ENCODE assay signal across 8 mouse cellular contexts in genomic region chr1:37430297-37430840, GRCm38 (mm10). TPM values are rescaled to one million over a fixed set of nuclear protein-coding genes. Genes with fewer than 3 reads are reported as not detected.
DNase-seq lines count a peak whose midpoint lies in the region; ATAC-seq and TF ChIP-seq lines count a peak whose summit lies in the region.

No protein-coding gene starts in this region.

- in situ Hi-C loops in ES-E14 (cut with MboI; ENCODE audit: low sequenced_read_pairs in 2 of 2, unreplicated experiment in 2 of 2) = no loop called here

- peak overlapping the region; percentile 49; the same call in 1 of the 2 replicates for H3K27ac ChIP-seq in ES-E14 (ENCODE audit: insufficient read depth, low read depth, low read length, poor library complexity, severe bottlenecking)
- peak overlapping the region; percentile 81 for H3K27ac ChIP-seq in forebrain, embryonic 15.5 days (replicated peaks)
- 0 out of 2 replicates have a peak overlapping the region, but pooled peaks have one; percentile 48 for H3K27ac ChIP-seq in limb, embryonic 13.5 days
- no peak overlapping the region for H3K27ac ChIP-seq in neural tube, embryonic 12.5 days

- peak; percentile 12 for ATAC-seq in forebrain, embryonic 15.5 days (replicated peaks)
- peak; percentile 44; the same call in 1 of the 2 replicates for ATAC-seq in limb, embryonic 13.5 days (ENCODE audit: low FRiP score, low read depth)
- ATAC-seq in neural tube, embryonic 12.5 days (ENCODE audit: low FRiP score, low read depth) = peak; percentile 56

- peak; percentile 17 for DNase-seq in embryo, embryonic 10 days (ENCODE audit: low spot score)
- DNase-seq in embryo, embryonic 11 days = no peak
- DNase-seq in ES-E14 (ENCODE audit: low read depth, low spot score) = no peak
- no peak for DNase-seq in layer of hippocampus, postnatal 10 days (ENCODE audit: low spot score in 2 of 2)
- no peak for DNase-seq in thymus, postnatal 25 days

- peaks cover 19% of the 10 kb centered on the region for H3K36me3 ChIP-seq in ES-E14 (ENCODE audit: control insufficient read depth, insufficient read depth, low read length, poor library complexity, severe bottlenecking)
- peaks cover 36% of the 10 kb centered on the region for H3K36me3 ChIP-seq in forebrain, embryonic 15.5 days
- H3K36me3 ChIP-seq in limb, embryonic 13.5 days = peaks cover 53% of the 10 kb centered on the region
- H3K36me3 ChIP-seq in neural tube, embryonic 12.5 days = peaks cover 35% of the 10 kb centered on the region

- H3K9ac ChIP-seq in ES-E14 (ENCODE audit: insufficient read depth, low read depth, low read length, poor library complexity, severe bottlenecking) = peak overlapping the region; percentile 97
- peak overlapping the region; percentile 97 for H3K9ac ChIP-seq in forebrain, embryonic 15.5 days (replicated peaks)
- H3K9ac ChIP-seq in limb, embryonic 13.5 days = peak overlapping the region; percentile 90
- peak overlapping the region; percentile 91 for H3K9ac ChIP-seq in neural tube, embryonic 12.5 days

- H3K4me2 ChIP-seq in forebrain, embryonic 15.5 days (replicated peaks) = peak overlapping the region; percentile 95
- peak overlapping the region; percentile 85 for H3K4me2 ChIP-seq in limb, embryonic 13.5 days (replicated peaks)
- H3K4me2 ChIP-seq in neural tube, embryonic 12.5 days (replicated peaks) = peak overlapping the region; percentile 72

- peaks cover 2% of the 10 kb centered on the region in 2 experiments; a peak in 1 of 4 replicates for H3K4me1 ChIP-seq in ES-E14 (ENCODE audit: control insufficient read depth in 2 of 2, insufficient read depth in 2 of 2, low read length in 2 of 2, poor library complexity in 1 of 2)
- peaks cover 40% of the 10 kb centered on the region for H3K4me1 ChIP-seq in forebrain, embryonic 15.5 days
- peaks cover 23% of the 10 kb centered on the region for H3K4me1 ChIP-seq in limb, embryonic 13.5 days
- H3K4me1 ChIP-seq in neural tube, embryonic 12.5 days = peaks cover 23% of the 10 kb centered on the region

- no peaks in the 10 kb centered on the region for H3K9me3 ChIP-seq in ES-E14 (ENCODE audit: control insufficient read depth, insufficient read depth, low read depth, low read length)
- H3K9me3 ChIP-seq in forebrain, embryonic 15.5 days = no peaks in the 10 kb centered on the region
- H3K9me3 ChIP-seq in limb, embryonic 13.5 days = no peaks in the 10 kb centered on the region
- no peaks in the 10 kb centered on the region for H3K9me3 ChIP-seq in neural tube, embryonic 12.5 days

- peak overlapping the region; percentile 89 to 98 for H3K4me3 ChIP-seq in ES-E14 (ENCODE audit: insufficient read depth in 1 of 2, low read depth in 1 of 2, low read length in 2 of 2, poor library complexity in 1 of 2, severe bottlenecking in 1 of 2)
- peak overlapping the region; percentile 99 for H3K4me3 ChIP-seq in forebrain, embryonic 15.5 days
- peak overlapping the region; percentile 92 for H3K4me3 ChIP-seq in limb, embryonic 13.5 days
- H3K4me3 ChIP-seq in neural tube, embryonic 12.5 days = peak overlapping the region; percentile 87

- 2% methylated on average over 40 of the region's 40 CpGs for WGBS in forebrain, embryonic 15.5 days
- WGBS in limb, embryonic 13.5 days = 2% methylated on average over 40 of the region's 40 CpGs
- WGBS in neural tube, embryonic 12.5 days = 3% methylated on average over 40 of the region's 40 CpGs

- H3K27me3 ChIP-seq in forebrain, embryonic 15.5 days = no peaks in the 10 kb centered on the region
- no peaks in the 10 kb centered on the region for H3K27me3 ChIP-seq in limb, embryonic 13.5 days
- no peaks in the 10 kb centered on the region for H3K27me3 ChIP-seq in neural tube, embryonic 12.5 days (replicated peaks)

TF ChIP-seq in ES-E14, 5 proteins besides CTCF, POLR2A, EP300 and RAD21:
- no peak for TF ChIP-seq CHD2 (IDR thresholded peaks at IDR 0.05; ENCODE audit: low read depth, low read length)
- TF ChIP-seq ZNF384 (IDR thresholded peaks at IDR 0.05; ENCODE audit: low read depth, low read length) = no peak
- no peak; the same call in 1 of the 2 replicates for TF ChIP-seq HCFC1 (IDR thresholded peaks at IDR 0.05; ENCODE audit: borderline replicate concordance, insufficient read depth, low read length)
- no peak for TF ChIP-seq MAFK (IDR thresholded peaks at IDR 0.05; ENCODE audit: insufficient read depth, low read depth, low read length)
- TF ChIP-seq ZC3H11A (IDR thresholded peaks at IDR 0.05; ENCODE audit: borderline replicate concordance, low read depth, low read length) = no peak

RNA-seq across cellular contexts. Expression of gene Unc50, which starts 0.4 kb away (rescaled TPM):
- 66.5 and 78.2 TPM in 2 replicates for total RNA-seq in ES-E14 (2012; rRNA removed)
- 126 and 128 TPM in 2 replicates for polyA plus RNA-seq in forebrain, embryonic 15.5 days (2015; fragmentation: Nextera tagmentation; extraction: Ambion mirVana)
- 148 and 149 TPM in 2 replicates for polyA plus RNA-seq in limb, embryonic 13.5 days (2015; fragmentation: Nextera tagmentation; extraction: Ambion mirVana)
- 108 TPM in 2 replicates for polyA plus RNA-seq in neural tube, embryonic 12.5 days (2016; fragmentation: Nextera tagmentation; extraction: Ambion mirVana)
- total RNA-seq in layer of hippocampus, postnatal 10 days (2021) = 10 to 100 TPM; 53.1 to 56.7 TPM

RNA-seq across cellular contexts. Expression of gene Coa5, which starts 0.5 kb away (rescaled TPM):
- 36.0 and 38.6 TPM in 2 replicates for total RNA-seq in ES-E14 (2012; rRNA removed)
- polyA plus RNA-seq in forebrain, embryonic 15.5 days (2015; fragmentation: Nextera tagmentation; extraction: Ambion mirVana) = 53.0 and 56.6 TPM in 2 replicates
- polyA plus RNA-seq in limb, embryonic 13.5 days (2015; fragmentation: Nextera tagmentation; extraction: Ambion mirVana) = 49.4 and 52.0 TPM in 2 replicates
- 50.4 and 50.8 TPM in 2 replicates for polyA plus RNA-seq in neural tube, embryonic 12.5 days (2016; fragmentation: Nextera tagmentation; extraction: Ambion mirVana)
- total RNA-seq in layer of hippocampus, postnatal 10 days (2021) = 10 to 100 TPM; 39.2 to 41.8 TPM
